Mouse (Mus musculus) embryonic facial prominence, embryonic 13.5 days (tissue): ENCODE data around the gene Fkbp10. TPM values are rescaled to one million over a fixed set of nuclear protein-coding genes. Genes with fewer than 3 reads are reported as not detected.

Experiments
- ATAC-seq: fragments of 200-750 bp; cut with Nextera tagmentation; 2 replicates; pipeline ENCODE4 v1.8.0; 2017; ENCODE audit warnings: low read depth; ENCODE audit not compliant: insufficient number of reproducible peaks, insufficient read depth, low FRiP score, low TSS enrichment
- H3K27ac ChIP-seq: fragments of 300-500 bp; sonication (generic); 2 replicates; pipeline ENCODE4 v1.5.1; 2015; ENCODE audit warnings: moderate library complexity, mild to moderate bottlenecking, inconsistent platforms
- H3K27me3 ChIP-seq: fragments of 300-500 bp; sonication (generic); 2 replicates; pipeline ENCODE4 v1.6.1; 2015; ENCODE audit warnings: mild to moderate bottlenecking, inconsistent platforms
- H3K36me3 ChIP-seq: fragments of 300-500 bp; sonication (generic); 2 replicates; pipeline ENCODE4 v1.6.1; 2015; ENCODE audit warnings: mild to moderate bottlenecking, inconsistent platforms
- H3K4me1 ChIP-seq: fragments of 300-500 bp; sonication (generic); 2 replicates; pipeline ENCODE4 v1.6.1; 2015; ENCODE audit warnings: inconsistent platforms
- H3K4me2 ChIP-seq: fragments of 300-500 bp; sonication (generic); 2 replicates; pipeline ENCODE4 v1.6.1; 2015; ENCODE audit warnings: moderate library complexity, mild to moderate bottlenecking, inconsistent platforms
- H3K4me3 ChIP-seq: fragments of 300-500 bp; sonication (generic); 2 replicates; pipeline ENCODE4 v1.5.1; 2015; ENCODE audit warnings: mild to moderate bottlenecking, inconsistent platforms
- H3K9ac ChIP-seq: fragments of 300-500 bp; sonication (generic); 2 replicates; pipeline ENCODE4 v1.6.1; 2015; ENCODE audit warnings: mild to moderate bottlenecking, inconsistent platforms
- H3K9me3 ChIP-seq: fragments of 300-500 bp; sonication (generic); 2 replicates; pipeline ENCODE4 v1.6.1; 2016; ENCODE audit warnings: inconsistent platforms
- WGBS: fragments of 180-500 bp; shearing (Covaris S2); methylation state at CpG from one replicate; pipeline ENCODE4 v1.1.7; 2015; ENCODE audit warnings: mixed read lengths; 5-methylcytosine and 5-hydroxymethylcytosine counted together
- polyA plus RNA-seq: library from polyadenylated mRNA; unstranded; fragments of >200 nt; fragmentation: Nextera tagmentation; extraction: Ambion mirVana; gene quantifications from 2 replicates; pipeline ENCODE4 v1.2.1, GENCODE M21; 2015

Gene Fkbp10
- polyA plus RNA-seq, 1 experiment from 2014 or later: 134 TPM

DNA sequence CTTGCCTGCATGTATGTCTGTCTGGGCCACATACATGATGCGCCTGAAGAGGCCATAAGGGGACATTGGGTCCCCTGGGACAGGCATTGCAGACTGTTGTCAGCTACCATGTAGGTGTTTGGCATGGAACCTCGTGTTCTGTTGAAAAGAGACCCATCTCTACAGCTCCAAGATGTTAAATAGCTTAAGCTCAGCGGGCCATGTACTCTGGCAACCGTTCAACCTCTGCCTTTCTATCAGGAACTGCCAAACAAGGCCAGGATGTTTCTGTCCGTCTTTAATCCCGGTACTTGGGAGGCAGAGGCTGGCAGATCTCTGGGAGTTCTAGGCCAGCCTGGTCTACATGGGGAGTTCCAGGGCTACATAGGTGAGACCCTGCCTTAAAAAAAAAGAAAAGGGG is 27.1 kb downstream of the Fkbp10 start:
- WGBS: 92% methylated on average over 6 of the region's 6 CpGs

DNA sequence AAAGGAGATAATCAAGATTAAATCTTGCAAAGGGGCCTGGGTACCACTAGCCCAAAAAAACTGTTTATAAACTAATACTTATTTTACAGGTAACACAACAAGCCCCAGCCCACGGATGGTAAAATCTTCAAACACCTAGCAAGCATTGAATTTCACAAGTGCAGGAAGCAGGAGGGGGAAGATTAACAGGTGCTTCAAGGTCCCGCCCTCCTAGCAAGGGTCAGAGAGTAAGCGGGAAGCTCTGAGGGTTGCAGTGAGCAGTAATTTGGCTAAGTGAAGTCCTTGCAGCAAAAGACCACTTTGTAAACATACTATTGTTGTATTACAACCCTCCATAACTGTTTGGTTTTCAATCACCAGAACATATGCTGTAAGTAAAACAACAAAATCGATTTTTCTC is 41.8 kb downstream of the Fkbp10 start:
- Histone ChIP-seq H3K4me2 (no peak overlapping the region), H3K27ac (no peak overlapping the region), H3K27me3 (no peaks in the 10 kb centered on the region), H3K4me3 (no peak overlapping the region), H3K9me3 (no peaks in the 10 kb centered on the region), H3K9ac (no peak overlapping the region), H3K36me3 (peaks cover 39% of the 10 kb centered on the region), H3K4me1 (no peaks in the 10 kb centered on the region)
- 75% methylated on average over 4 of the region's 4 CpGs for WGBS
- ATAC-seq: no peak

More for the DNA sequence above, 27.1 kb downstream of the Fkbp10 start:
- H3K9ac ChIP-seq: no peak overlapping the region
- no peak for ATAC-seq
- H3K27ac ChIP-seq: no peak overlapping the region
- no peaks in the 10 kb centered on the region for H3K9me3 ChIP-seq
- no peak overlapping the region for H3K4me2 ChIP-seq
- H3K4me3 ChIP-seq: no peak overlapping the region
- H3K27me3 ChIP-seq: no peaks in the 10 kb centered on the region
- peaks cover 15% of the 10 kb centered on the region for H3K36me3 ChIP-seq
- peaks cover 14% of the 10 kb centered on the region for H3K4me1 ChIP-seq

DNA sequence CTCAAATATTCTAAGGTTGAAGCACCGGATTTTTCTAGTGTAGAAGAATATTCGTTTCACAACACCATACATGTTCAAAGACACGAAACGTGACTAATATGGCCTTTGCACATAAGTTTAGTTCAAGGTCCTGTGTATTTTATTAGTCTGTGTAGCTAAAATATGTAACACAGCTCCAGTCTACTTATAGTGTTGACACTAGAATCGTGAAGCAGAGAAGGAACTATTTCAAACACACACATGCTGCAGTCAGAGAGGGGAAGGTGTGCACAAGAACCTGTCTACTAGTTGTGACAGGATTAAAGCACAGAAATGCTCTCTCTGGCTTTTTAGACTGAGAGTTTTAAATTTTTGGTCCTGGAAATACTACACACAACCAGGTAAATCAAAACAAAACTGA is 42.2 kb downstream of the Fkbp10 start:
- 89% methylated on average over 5 of the region's 5 CpGs for WGBS
- H3K27ac ChIP-seq: no peak overlapping the region
- peaks cover 44% of the 10 kb centered on the region for H3K36me3 ChIP-seq
- no peaks in the 10 kb centered on the region for H3K4me1 ChIP-seq
- H3K4me2 ChIP-seq: no peak overlapping the region
- no peak overlapping the region for H3K9ac ChIP-seq
- no peak overlapping the region for H3K4me3 ChIP-seq
- no peaks in the 10 kb centered on the region for H3K9me3 ChIP-seq
- no peaks in the 10 kb centered on the region for H3K27me3 ChIP-seq
- ATAC-seq: no peak

DNA sequence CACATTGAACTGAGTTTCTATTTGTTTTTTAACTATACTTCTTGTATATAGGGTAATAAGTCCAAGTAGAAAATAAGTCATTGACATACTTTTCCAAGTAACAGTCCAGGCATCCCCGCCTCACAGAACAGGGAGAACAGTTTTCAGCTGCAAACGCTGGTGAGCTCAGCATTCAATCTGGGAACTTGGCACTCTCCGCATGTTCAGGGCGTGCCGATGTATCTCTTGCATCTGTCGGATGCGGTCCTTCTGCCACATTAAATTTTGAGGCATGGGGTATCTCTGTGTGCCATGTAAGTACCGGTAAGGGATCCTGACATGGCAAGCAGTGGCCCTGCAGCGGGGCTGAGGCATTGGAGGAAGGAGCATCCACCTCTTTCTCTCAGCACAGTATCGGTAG is 47.2 kb downstream of the Fkbp10 start:
- H3K4me3 ChIP-seq: no peak overlapping the region
- H3K9ac ChIP-seq: no peak overlapping the region
- H3K9me3 ChIP-seq: no peaks in the 10 kb centered on the region
- 92% methylated on average over 10 of the region's 10 CpGs for WGBS
- no peak overlapping the region for H3K4me2 ChIP-seq
- no peak overlapping the region for H3K27ac ChIP-seq
- H3K27me3 ChIP-seq: no peaks in the 10 kb centered on the region
- peaks cover 7% of the 10 kb centered on the region; the same call in 1 of the 2 replicates for H3K4me1 ChIP-seq
- peaks cover 50% of the 10 kb centered on the region for H3K36me3 ChIP-seq
- no peak for ATAC-seq

DNA sequence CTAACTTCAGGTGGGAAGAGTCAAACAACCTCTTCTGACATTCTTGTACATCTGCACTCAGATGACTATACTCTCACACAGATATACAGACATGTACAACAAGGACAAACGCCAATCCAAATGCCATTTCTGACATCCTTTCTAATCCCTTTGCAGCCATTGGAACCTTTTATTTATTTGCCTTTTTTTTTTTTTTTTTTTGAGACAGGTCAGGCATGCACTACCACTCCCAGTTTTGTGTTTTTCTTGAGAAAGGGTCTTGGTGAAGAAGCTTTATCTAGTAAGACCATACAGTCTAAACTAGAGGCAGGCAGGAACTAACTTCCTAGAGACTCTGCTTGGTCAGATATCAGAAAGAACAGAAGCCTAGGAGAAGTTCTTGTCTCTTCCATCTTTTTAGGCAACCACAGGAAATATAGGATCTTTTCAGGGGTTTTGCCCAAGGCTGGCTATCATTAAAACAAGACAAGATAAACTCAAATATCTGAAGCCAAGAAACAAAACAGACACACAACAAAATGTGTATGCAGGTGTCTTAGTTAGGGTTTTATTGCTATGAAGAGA is 49.8 kb downstream of the Fkbp10 start:
- H3K27me3 ChIP-seq: no peaks in the 10 kb centered on the region
- H3K4me3 ChIP-seq: no peak overlapping the region
- no peak for ATAC-seq
- 88% methylated on average over 1 of the region's 1 CpGs for WGBS
- H3K4me1 ChIP-seq: peaks cover 12% of the 10 kb centered on the region
- no peak overlapping the region for H3K4me2 ChIP-seq
- H3K27ac ChIP-seq: no peak overlapping the region
- H3K9ac ChIP-seq: no peak overlapping the region
- peaks cover 47% of the 10 kb centered on the region for H3K36me3 ChIP-seq
- H3K9me3 ChIP-seq: no peaks in the 10 kb centered on the region

DNA sequence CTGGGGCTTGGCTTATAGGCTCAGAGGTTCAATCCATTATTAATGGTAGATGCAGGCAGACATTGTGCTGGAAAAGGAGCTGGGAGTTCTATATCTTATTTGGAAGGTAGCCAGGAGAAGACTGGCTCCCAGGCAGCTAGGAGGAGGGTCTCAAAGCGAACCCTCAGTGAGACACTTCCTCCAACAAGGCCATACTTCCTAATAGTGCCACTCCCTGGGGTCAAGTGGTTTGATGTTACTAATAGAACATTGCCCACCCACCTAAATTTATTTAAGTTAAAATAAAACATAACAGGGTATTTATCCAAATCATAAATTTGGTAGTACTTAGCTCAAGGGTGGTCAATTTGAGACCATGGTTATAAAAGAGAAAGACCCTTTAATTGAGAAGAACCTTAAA is 50.3 kb downstream of the Fkbp10 start:
- Histone ChIP-seq H3K9ac (no peak overlapping the region), H3K4me2 (no peak overlapping the region), H3K9me3 (no peaks in the 10 kb centered on the region), H3K4me1 (peaks cover 18% of the 10 kb centered on the region), H3K36me3 (peaks cover 43% of the 10 kb centered on the region), H3K4me3 (no peak overlapping the region), H3K27ac (no peak overlapping the region), H3K27me3 (no peaks in the 10 kb centered on the region)
- 90% methylated on average over 1 of the region's 1 CpGs for WGBS
- ATAC-seq: no peak

DNA sequence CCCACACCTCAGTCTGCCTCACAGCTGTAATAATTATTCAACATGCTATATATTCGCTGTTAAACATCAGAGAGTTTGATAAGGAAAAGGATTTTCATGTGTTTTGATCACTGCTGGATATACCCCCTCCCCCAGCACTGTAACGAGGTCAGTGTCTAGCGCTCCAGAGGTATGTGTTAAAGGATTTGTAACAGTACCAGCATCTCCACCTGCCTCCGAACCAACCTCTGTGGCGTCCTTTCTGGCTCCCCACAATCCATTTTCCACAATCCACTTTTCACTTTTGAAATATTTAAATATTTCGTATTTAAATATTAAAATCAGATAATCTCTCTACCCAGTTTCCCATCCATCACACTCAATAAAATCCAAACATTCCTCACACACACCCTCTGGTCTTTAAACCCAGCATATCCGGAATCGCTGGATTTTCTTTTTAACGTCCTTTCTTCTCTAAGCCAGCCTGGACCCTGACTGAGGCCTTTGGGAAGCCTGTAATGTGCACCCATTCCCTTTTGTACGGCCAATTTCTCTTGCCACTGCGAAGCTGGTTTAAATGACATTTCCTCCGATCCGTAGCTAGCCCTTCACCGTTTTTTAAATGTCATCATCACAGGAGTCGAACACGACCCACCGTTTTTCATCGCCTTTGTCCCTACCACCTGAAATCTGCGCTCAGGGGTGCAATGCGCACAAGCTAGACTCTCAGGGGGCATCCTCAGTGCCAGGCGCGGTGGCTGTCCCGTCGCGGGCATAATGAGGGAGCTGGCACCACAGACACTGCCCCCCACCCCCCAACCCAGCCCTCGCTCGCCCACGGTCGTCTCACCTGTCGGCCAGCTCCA is 56.1 kb downstream of the Fkbp10 start:
- Histone ChIP-seq H3K4me3 (peak overlapping the region; percentile 80), H3K9ac (peak overlapping the region; percentile 97), H3K27ac (no peak overlapping the region), H3K36me3 (peaks cover 20% of the 10 kb centered on the region), H3K9me3 (no peaks in the 10 kb centered on the region), H3K4me2 (peak overlapping the region; percentile 92), H3K4me1 (peaks cover 16% of the 10 kb centered on the region), H3K27me3 (no peaks in the 10 kb centered on the region)
- 4% methylated on average over 30 of the region's 30 CpGs for whole genome bisulfite sequencing
- 0 out of 2 replicates have a peak, but pooled peaks have one; percentile 12 for ATAC-seq

DNA sequence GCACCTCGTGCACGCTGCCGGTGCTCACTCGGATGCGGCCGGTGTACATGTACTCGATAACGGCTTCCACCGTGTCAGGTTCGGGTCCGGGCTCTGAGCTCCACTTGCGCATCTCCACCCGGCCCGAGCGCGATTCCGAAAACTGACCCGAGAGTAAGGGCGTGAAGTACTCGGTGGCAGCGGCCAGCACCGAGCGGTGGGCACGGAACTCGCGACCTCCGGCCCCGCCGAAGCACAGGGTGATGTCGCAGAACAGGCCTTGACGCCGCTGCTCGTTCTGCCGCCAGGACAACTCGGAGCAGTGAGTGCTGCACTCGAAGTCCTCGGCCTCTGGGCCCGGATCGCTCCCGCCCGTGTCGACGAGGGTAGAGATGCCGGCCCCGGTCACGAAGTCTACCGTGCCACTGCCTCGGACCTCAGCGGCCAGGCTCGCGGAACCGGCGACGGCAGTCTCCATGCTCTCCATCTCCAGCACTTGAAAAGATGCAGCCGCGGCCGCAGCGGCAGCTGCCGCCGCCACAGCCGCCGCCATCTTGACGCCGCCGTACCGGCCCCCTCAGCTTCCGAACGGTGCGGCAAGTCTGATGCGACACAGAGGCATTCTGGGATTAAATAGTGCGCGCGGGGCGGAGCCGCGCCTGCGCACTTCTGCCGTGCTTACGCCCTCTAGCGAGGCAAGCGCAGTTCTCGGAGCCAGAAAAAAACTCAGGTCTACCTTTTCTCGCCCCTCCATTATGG is 56.9 kb downstream of the Fkbp10 start, which contains the start of gene Klhl11:
Gene Klhl11, minus strand, starts transcription at position 545 of the 738 bp plus-strand sequence.
- Histone ChIP-seq H3K27ac (peak within 1 kb of the TSS; percentile 83), H3K27me3 (no peaks in the 10 kb centered on the region), H3K9ac (peak within 1 kb of the TSS; percentile 97), H3K4me1 (peaks cover 16% of the 10 kb centered on the region), H3K9me3 (no peaks in the 10 kb centered on the region), H3K36me3 (peaks cover 20% of the 10 kb centered on the region), H3K4me2 (peak within 1 kb of the TSS; percentile 92), H3K4me3 (peak within 1 kb of the TSS; percentile 80)
- ATAC-seq: peak; percentile 80
- WGBS: under 1% methylated on average over 83 of the region's 83 CpGs

DNA sequence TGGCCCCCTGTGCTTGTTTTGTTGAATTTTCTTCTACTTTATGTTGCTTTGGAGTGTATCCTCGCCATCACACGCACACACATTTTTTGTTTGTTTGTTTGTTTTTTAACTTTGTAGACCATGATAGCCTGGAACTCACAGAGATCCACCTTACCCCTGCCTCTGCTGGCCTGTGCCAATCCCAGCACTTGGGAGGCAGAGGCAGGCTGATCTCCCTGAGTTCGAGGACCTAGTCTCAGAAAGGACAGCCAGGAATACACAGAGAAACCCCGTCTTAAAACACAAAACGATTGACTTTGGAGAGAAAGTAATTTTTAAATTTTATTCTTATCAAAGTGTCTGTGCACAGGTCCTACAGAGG is 57.4 kb downstream of the Fkbp10 start:
- 31% methylated on average over 5 of the region's 5 CpGs for WGBS
- Histone ChIP-seq H3K27me3 (no peaks in the 10 kb centered on the region), H3K27ac (0 out of 2 replicates have a peak overlapping the region, but pooled peaks have one; percentile 23), H3K4me3 (peak overlapping the region; percentile 80), H3K4me1 (peaks cover 16% of the 10 kb centered on the region), H3K9me3 (no peaks in the 10 kb centered on the region), H3K36me3 (peaks cover 20% of the 10 kb centered on the region), H3K4me2 (peak overlapping the region; percentile 92), H3K9ac (peak overlapping the region; percentile 97; the same call in 1 of the 2 replicates)
- no peak for ATAC-seq
